Mouse (Mus musculus) adrenal gland, postnatal 36 days (tissue): ENCODE results near the gene Gm7694. TPM values are rescaled to one million over a fixed set of nuclear protein-coding genes. Genes with fewer than 3 reads are reported as not detected.
A peak's percentile ranks its signal among the peaks of the same experiment; 100 is the strongest.

Experiments used
- DNase-seq, 2 experiments: peaks; one replicate each; pipeline ENCODE4 v3.0.0; 2021; ENCODE audit warnings: mixed read lengths in 1 of 2
- total RNA-seq, 2 experiments: library from RNA; stranded (reverse); gene quantifications; 2 replicates each; pipeline ENCODE4 v1.2.3; 2021

Gene Gm7694
- total RNA-seq, 2 experiments from 2014 or later = 9.1 to 9.5 TPM

GRCm38 (mm10) chr1:170282415-170283129 lies 23.6 kb downstream of the Gm7694 start:
- no peak for DNase-seq

- DNase-seq = no peak
Measured at GRCm38 (mm10) chr1:170277016-170277415, 29.1 kb downstream of the Gm7694 start, which contains the start of gene Sh2d1b1. TSS of gene Sh2d1b1 (plus strand) at chr1:170277320.

- DNase-seq = no peak
Measured at GRCm38 (mm10) chr1:170273252-170273651, 32.9 kb downstream of the Gm7694 start.

GRCm38 (mm10) chr1:170270696-170271095 lies 35.4 kb downstream of the Gm7694 start:
- no peak for DNase-seq

GRCm38 (mm10) chr1:170270281-170270680 lies 35.9 kb downstream of the Gm7694 start:
- DNase-seq = no peak

- DNase-seq = peak; percentile 85 to 87
Measured at GRCm38 (mm10) chr1:170255560-170255910, 50.6 kb downstream of the Gm7694 start.

GRCm38 (mm10) chr1:170254893-170255559 lies 51.1 kb downstream of the Gm7694 start:
- DNase-seq = no peak

Other genes starting within 250 kb of the Gm7694 start
- gene Ddr2, start 195.6 kb downstream of the Gm7694 start, total RNA-seq = 10 to 100 TPM; 19.5 to 20.3 TPM
- gene Uap1, start 131.4 kb downstream of the Gm7694 start, total RNA-seq = 10 to 100 TPM; 57.5 to 65.4 TPM
- gene Uhmk1, start 90.9 kb downstream of the Gm7694 start, total RNA-seq = 10 to 100 TPM; 72.7 to 75.4 TPM
- gene Sh2d1b2, start 73.6 kb downstream of the Gm7694 start, total RNA-seq = not detected
- gene Sh2d1b1, start 29.0 kb downstream of the Gm7694 start, total RNA-seq = under 1 TPM; 0.33 to 0.40 TPM
- not detected for gene Spata46, start 2.5 kb upstream of the Gm7694 start, total RNA-seq